Mouse (Mus musculus) forebrain, embryonic 15.5 days (tissue): Measurements from ENCODE around the gene Gas6. TPM values are rescaled to one million over a fixed set of nuclear protein-coding genes. Genes with fewer than 3 reads are reported as not detected.

Experiments used
- ATAC-seq: fragments of 200-750 bp; cut with Nextera tagmentation; replicated peaks from 2 replicates; pipeline ENCODE4 v1.8.0; 2017; ENCODE audit warnings: mild to moderate bottlenecking, moderate TSS enrichment, moderate library complexity
- H3K27ac ChIP-seq: fragments of 300-500 bp; sonication (generic); replicated peaks from 2 replicates; pipeline ENCODE4 v1.5.1; 2015; ENCODE audit warnings: mild to moderate bottlenecking, inconsistent platforms
- H3K27me3 ChIP-seq: fragments of 300-500 bp; sonication (generic); 2 replicates; pipeline ENCODE4 v1.6.1; 2015; ENCODE audit warnings: inconsistent platforms
- H3K36me3 ChIP-seq: fragments of 300-500 bp; sonication (generic); 2 replicates; pipeline ENCODE4 v1.6.1; 2015; ENCODE audit warnings: mild to moderate bottlenecking, inconsistent platforms
- H3K4me1 ChIP-seq: fragments of 300-500 bp; sonication (generic); 2 replicates; pipeline ENCODE4 v1.6.1; 2015; ENCODE audit warnings: inconsistent platforms
- H3K4me2 ChIP-seq: fragments of 300-500 bp; sonication (generic); replicated peaks from 2 replicates; pipeline ENCODE4 v1.6.1; 2015; ENCODE audit warnings: mild to moderate bottlenecking, inconsistent platforms
- H3K4me3 ChIP-seq: fragments of 300-500 bp; sonication (generic); 2 replicates; pipeline ENCODE4 v1.5.1; 2015; ENCODE audit warnings: mild to moderate bottlenecking, inconsistent platforms
- H3K9ac ChIP-seq: fragments of 300-500 bp; sonication (generic); replicated peaks from 2 replicates; pipeline ENCODE4 v1.6.1; 2015; ENCODE audit warnings: mild to moderate bottlenecking, inconsistent platforms
- H3K9me3 ChIP-seq: fragments of 300-500 bp; sonication (generic); 2 replicates; pipeline ENCODE4 v1.6.1; 2016; ENCODE audit warnings: inconsistent platforms
- WGBS: fragments of 180-500 bp; shearing (Covaris S2); methylation state at CpG from one replicate; pipeline ENCODE4 v1.1.7; 2015; ENCODE audit warnings: mixed read lengths; 5-methylcytosine and 5-hydroxymethylcytosine counted together
- polyA plus RNA-seq: library from polyadenylated mRNA; unstranded; fragments of >200 nt; fragmentation: Nextera tagmentation; extraction: Ambion mirVana; gene quantifications from 2 replicates; pipeline ENCODE4 v1.2.1, GENCODE M21; 2015

The Gas6 gene
- polyA plus RNA-seq, 1 experiment from 2014 or later, result 23.3 TPM

GRCm38 (mm10) chr8:13419111-13419639, 75.1 kb downstream of the Gas6 start:
- WGBS, result 76% methylated on average over 2 of the region's 2 CpGs
- Histone ChIP-seq H3K4me1 (no peaks in the 10 kb centered on the region), H3K4me3 (no peak overlapping the region), H3K36me3 (no peaks in the 10 kb centered on the region), H3K4me2 (no peak overlapping the region), H3K27me3 (no peaks in the 10 kb centered on the region), H3K9me3 (no peaks in the 10 kb centered on the region), H3K27ac (no peak overlapping the region), H3K9ac (no peak overlapping the region)
- ATAC-seq, result no peak

GRCm38 (mm10) chr8:13415879-13416278, 78.4 kb downstream of the Gas6 start:
- H3K27ac ChIP-seq, result no peak overlapping the region
- ATAC-seq, result no peak
- no peaks in the 10 kb centered on the region for H3K36me3 ChIP-seq
- no peaks in the 10 kb centered on the region for H3K4me1 ChIP-seq
- H3K9me3 ChIP-seq, result no peaks in the 10 kb centered on the region
- H3K27me3 ChIP-seq, result no peaks in the 10 kb centered on the region
- no peak overlapping the region for H3K9ac ChIP-seq
- H3K4me2 ChIP-seq, result no peak overlapping the region
- no peak overlapping the region for H3K4me3 ChIP-seq
- 78% methylated on average over 10 of the region's 10 CpGs for WGBS

Other genes with a start within 250 kb of the Gas6 start
- 0.57 TPM in 1 of 2 replicates, not detected in the other for gene Adprhl1, start 240.3 kb downstream of the Gas6 start, polyA plus RNA-seq
- gene Dcun1d2, start 206.4 kb downstream of the Gas6 start, polyA plus RNA-seq, result 35.7 and 36.6 TPM in 2 replicates
- 46.3 and 49.3 TPM in 2 replicates for gene Tmco3, start 206.3 kb downstream of the Gas6 start, polyA plus RNA-seq
- 144 and 146 TPM in 2 replicates for gene Tfdp1, start 155.7 kb downstream of the Gas6 start, polyA plus RNA-seq
- gene Atp4b, start 97.7 kb downstream of the Gas6 start, polyA plus RNA-seq, result not detected in 2 replicates
- gene Grk1, start 89.4 kb downstream of the Gas6 start, polyA plus RNA-seq, result 0.03 TPM in 1 of 2 replicates, not detected in the other
- 0.36 TPM in 1 of 2 replicates, not detected in the other for gene Tmem255b, start 59.3 kb downstream of the Gas6 start, polyA plus RNA-seq
- gene 1700029H14Rik, start 68.0 kb upstream of the Gas6 start, polyA plus RNA-seq, result not detected in 2 replicates
- 22.1 and 23.4 TPM in 2 replicates for gene Rasa3, start 183.1 kb upstream of the Gas6 start, polyA plus RNA-seq
- 0.75 and 1.2 TPM in 2 replicates for gene Cfap97d2, start 211.4 kb upstream of the Gas6 start, polyA plus RNA-seq